Mouse (Mus musculus) adrenal gland, adult 18-20 months (tissue): ENCODE data around the gene Efna3. TPM values are rescaled to one million over a fixed set of nuclear protein-coding genes. Genes with fewer than 3 reads are reported as not detected.

Experiments used
- DNase-seq, 2 experiments: peaks; one replicate each; pipeline ENCODE4 v3.0.0; 2021 to 2022; ENCODE audit warnings: low spot score in 2 of 2
- total RNA-seq, 2 experiments: library from RNA; stranded (reverse); gene quantifications; 1 replicate in 1 of 2; 2 replicates in 1 of 2; pipeline ENCODE4 v1.2.3; 2021

Efna3 gene
- total RNA-seq, 2 experiments from 2014 or later: 0.42 TPM; not detected in 1

GRCm38 (mm10) chr3:89288503-89288928 lies 34.2 kb downstream of the Efna3 start:
- DNase-seq: no peak

- no peak for DNase-seq
Observed at GRCm38 (mm10) chr3:89287286-89287685, 35.5 kb downstream of the Efna3 start.

GRCm38 (mm10) chr3:89285526-89285925 lies 37.2 kb downstream of the Efna3 start:
- no peak for DNase-seq

GRCm38 (mm10) chr3:89284261-89284660 lies 38.5 kb downstream of the Efna3 start:
- no peak for DNase-seq

- DNase-seq: no peak
Observed at GRCm38 (mm10) chr3:89282291-89282643, 40.5 kb downstream of the Efna3 start.

GRCm38 (mm10) chr3:89281579-89282290 lies 41.0 kb downstream of the Efna3 start:
- DNase-seq: peak; percentile 83 to 91

- DNase-seq: peak; percentile 34 to 55
Observed at GRCm38 (mm10) chr3:89280606-89281511, 41.9 kb downstream of the Efna3 start, which contains the start of gene Efna1. Gene Efna1 (minus strand): TSS chr3:89281142.

- no peak for DNase-seq
Observed at GRCm38 (mm10) chr3:89280050-89280605, 42.6 kb downstream of the Efna3 start.

GRCm38 (mm10) chr3:89279153-89279890 lies 43.4 kb downstream of the Efna3 start:
- peak; percentile 78 to 84 for DNase-seq

- no peak for DNase-seq
Observed at GRCm38 (mm10) chr3:89278643-89279042, 44.1 kb downstream of the Efna3 start.

- DNase-seq: peak in 1 of 2 experiments; percentile 14
Observed at GRCm38 (mm10) chr3:89278107-89278506, 44.7 kb downstream of the Efna3 start.

- DNase-seq: no peak
Observed at GRCm38 (mm10) chr3:89277281-89278021, 45.3 kb downstream of the Efna3 start.

- no peak for DNase-seq
Observed at GRCm38 (mm10) chr3:89276061-89276460, 46.7 kb downstream of the Efna3 start.

- DNase-seq: no peak
Observed at GRCm38 (mm10) chr3:89271760-89272159, 51.0 kb downstream of the Efna3 start.

- peak; percentile 47 to 49 for DNase-seq
Observed at GRCm38 (mm10) chr3:89270891-89271290, 51.9 kb downstream of the Efna3 start.

- peak; percentile 86 to 89 for DNase-seq
Observed at GRCm38 (mm10) chr3:89270051-89270755, 52.6 kb downstream of the Efna3 start, which contains the start of gene Slc50a1. Gene Slc50a1 (minus strand): TSS chr3:89270570.

- no peak for DNase-seq
Observed at GRCm38 (mm10) chr3:89268916-89269315, 53.8 kb downstream of the Efna3 start.

- DNase-seq: peak; percentile 69 to 70
Observed at GRCm38 (mm10) chr3:89266439-89266893, 56.3 kb downstream of the Efna3 start.
